Mouse (Mus musculus): ENCODE data around the gene Gmds.

The Gmds gene

DNA sequence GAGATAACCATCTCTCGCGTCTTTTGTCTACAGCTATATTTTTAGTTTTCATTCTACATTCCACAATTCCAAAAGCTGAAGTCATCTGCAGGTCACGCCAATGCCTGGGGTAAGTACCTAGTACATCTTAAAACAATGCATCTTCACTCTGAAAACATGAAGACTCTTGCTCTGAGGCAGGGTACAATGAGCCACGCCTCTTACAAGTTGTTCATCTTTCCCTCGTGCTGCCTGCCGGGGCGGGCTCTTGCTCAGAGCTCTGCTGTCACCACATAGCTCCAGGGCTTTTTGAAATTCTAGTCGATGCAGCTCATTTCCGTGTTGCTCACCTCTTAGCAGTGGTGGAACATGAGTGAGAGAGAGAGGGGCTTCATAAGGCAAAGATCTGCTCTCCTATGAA lies 475.1 kb downstream of the Gmds start:
- no peak for DNase-seq

DNA sequence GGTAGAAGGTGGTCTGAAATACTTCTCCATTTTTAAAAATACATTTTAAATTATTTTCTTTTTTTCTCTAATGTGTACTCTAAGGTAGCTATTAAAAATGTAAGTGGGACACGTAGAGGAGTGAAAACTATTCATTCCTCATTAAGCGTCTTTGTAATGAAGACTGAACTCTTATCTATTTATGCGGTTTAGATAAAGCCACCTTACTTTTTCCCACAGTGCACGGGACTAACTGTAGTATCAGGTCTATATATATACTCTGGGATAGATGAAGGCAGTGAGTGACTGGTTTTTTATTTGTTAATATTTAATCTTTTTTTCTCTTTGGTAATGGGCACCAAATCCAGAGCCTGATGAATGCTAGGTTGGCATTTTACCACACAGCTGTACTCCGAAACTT lies 478.3 kb downstream of the Gmds start:
- DNase-seq, result no peak

- no peak for DNase-seq
Observed at GRCm38 (mm10) chr13:31854000-31854399, 484.5 kb downstream of the Gmds start.

DNA sequence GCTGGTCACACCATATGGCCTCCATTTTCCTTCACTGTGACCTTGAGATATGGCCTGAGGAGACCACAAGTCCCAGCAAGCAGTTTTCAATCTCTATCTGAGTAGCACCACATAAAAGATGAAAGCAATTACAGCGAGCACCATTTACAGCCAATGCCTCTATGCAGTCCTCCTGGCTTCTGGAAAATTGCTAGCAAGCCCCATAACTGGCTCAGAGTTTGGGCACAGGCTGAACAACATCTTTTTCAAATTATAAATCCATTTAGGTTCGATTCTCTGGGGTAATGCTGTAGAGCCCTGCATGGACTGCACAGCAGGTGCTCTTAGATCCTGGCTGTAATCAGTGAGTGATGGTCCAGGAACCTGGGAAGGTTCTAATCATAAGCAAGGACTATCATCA lies 485.0 kb downstream of the Gmds start:
- DNase-seq, result no peak

GRCm38 (mm10) chr13:31849258-31849971 lies 489.1 kb downstream of the Gmds start:
- DNase-seq, result no peak

- DNase-seq, result no peak
Observed at GRCm38 (mm10) chr13:31835802-31836201, 502.7 kb downstream of the Gmds start.

DNA sequence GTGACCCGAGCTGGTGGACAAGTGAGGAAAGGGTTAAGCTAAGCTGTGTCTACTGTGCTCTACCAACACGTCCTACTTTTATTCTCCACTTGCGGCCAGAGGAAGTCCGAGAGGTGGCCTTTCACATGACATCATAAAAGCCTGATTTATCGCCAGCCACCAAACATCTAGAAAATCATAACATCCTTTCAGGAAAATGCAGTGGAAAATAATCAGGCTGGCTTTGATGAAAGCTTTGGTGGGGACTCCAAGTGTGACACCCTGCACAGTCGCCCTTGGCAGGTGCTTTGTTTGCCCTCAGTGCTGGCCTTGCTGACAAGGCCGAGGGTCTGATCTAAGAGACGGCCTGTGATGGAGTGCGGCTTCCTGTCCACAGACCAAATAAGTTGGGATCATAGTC lies 508.2 kb downstream of the Gmds start:
- DNase-seq, result no peak

DNA sequence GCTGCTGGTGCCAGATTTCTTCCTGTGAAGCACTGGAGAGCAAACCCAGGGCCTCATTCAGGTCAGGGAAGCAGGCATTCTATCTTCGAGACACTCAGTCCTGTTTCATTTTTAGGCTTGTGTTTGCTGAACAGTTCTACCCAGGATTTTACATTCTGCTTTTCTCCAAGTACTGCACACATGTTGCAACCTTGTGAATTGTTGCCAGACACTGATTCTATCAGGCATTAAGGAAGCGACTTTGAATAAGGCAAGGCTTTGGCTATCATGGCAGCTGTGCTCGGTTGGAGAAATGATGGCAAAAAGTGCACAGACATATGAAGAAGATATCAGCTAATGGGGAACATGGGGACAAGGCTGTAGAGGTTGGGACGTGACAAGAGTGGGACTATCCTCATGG lies 510.1 kb downstream of the Gmds start:
- no peak for DNase-seq

DNA sequence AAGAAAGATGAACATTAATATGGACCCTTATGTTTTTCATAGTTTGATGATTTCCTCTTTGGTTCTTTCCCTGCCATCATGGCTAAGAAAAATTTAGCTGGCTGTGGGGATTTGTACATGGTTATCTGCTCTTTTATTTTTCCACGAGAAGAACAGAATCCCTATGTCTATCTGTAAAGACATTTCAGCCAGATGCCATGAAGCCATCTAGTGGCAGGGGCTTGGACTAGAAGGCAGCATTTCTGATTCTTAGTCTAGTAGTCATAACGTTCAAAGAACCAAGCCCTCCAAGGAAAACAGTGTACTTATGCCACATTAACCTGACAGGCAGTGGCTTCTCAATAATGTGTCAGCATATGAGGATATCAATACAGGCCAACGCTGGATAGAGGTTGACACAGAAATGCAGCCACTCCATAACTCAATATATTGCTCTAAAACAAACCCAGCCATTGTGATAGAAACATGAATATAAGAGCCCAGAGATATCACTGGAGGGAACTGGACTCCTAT lies 510.7 kb downstream of the Gmds start:
- no peak for DNase-seq

DNA sequence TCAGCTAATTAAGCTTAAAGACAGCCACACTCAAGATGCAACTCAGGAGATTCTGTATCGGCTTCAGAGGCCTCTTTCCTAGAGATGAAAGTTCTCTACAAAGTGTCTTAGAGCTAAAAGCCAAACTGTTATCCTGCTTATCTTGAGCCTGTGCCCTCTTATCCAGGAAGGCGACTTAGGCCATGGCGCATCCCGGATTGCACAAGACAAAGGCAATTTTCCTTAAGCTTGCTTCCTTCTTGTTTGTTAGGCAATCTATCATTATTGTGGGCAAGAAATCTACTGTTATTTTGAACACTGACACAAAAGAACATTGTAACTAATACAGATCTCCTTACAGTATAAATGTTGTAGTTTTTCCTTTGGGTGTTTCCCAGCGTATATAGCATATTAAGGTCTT lies 511.4 kb downstream of the Gmds start:
- DNase-seq, result no peak

DNA sequence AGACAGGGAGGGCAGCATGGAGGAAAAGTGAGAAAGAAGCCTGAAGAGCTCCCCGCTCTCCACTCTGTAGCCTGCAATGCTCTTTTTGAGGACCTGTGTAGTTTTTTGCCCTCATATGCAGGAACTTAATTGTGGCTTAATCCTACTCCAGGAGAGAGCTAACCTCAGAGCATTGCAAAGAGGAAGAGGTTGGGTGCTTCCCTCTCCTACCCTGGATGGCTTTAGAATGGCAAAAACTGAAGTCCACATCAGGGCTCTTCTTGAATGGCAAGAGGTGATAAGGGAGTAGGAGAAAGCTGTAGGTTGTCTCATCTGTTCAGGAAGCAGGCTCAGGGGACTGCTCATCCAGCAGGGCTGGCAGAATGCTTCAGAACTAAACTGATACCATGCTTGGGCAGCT lies 513.4 kb downstream of the Gmds start:
- DNase-seq, result no peak

- DNase-seq, result no peak
Observed at GRCm38 (mm10) chr13:31823316-31823715, 515.2 kb downstream of the Gmds start.

DNA sequence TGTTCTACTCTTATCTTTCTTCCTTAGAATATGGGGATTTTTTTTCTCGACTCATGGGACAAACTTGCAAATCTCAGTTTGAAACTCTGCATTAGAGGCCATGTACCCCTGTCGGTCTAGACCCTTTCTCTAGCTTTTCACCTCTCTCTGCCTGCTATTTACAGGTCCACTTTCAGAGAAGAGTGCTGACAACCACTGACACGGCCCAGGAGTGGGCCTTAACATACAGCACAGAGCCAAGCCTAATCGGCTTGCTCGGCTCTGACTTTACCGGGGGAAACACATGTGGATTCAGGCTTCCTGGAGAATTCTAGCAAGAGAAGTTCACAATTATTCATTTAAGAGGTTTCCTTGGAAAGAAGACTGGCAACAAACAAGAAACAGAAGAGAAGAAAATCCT lies 517.5 kb downstream of the Gmds start:
- no peak for DNase-seq

DNA sequence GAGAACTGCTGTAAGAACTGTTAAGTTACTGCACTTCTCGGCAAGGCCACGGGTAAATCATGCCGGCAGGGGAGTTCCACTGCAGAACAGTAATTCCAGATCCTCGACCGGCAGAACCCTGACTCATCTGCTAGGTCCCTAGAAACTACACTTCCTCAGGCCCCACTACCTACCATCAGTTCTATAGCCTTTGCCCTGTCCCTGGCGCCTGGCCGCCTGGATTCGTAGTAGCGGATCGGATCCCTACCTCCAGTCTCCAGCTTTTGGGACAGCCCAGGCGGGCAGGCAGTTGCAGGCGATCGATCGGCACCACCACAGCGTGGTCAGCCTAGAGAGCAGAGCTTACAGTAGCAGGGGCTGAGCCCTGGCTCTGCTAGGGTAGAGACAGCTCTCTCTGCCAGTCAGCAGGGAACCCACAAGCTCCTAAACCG lies 517.9 kb downstream of the Gmds start:
- DNase-seq, result no peak

- no peak for DNase-seq
Observed at GRCm38 (mm10) chr13:31819664-31820405, 518.7 kb downstream of the Gmds start.

DNA sequence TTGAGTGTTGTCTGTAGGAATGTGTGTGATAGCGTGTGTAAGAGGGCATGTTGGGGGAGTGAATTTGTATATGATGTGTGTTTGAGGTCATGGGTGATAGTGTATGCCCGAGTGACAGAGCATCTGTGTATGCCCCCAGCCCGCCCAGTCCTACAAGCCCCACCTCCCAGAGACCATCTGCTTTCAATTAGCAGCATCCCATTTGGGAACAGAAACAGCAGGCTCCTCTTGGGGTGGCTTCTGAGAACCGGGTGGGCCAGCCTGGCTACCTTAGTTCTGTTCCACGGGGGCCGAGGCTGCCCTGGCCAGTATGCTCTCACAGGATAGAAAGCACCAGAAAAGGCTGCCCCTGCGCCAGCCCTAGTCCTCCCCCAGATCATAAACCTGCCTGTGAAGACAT lies 520.2 kb downstream of the Gmds start:
- DNase-seq, result no peak

GRCm38 (mm10) chr13:31815383-31816003 lies 523.0 kb downstream of the Gmds start:
- DNase-seq, result no peak

GRCm38 (mm10) chr13:31812701-31813100 lies 525.8 kb downstream of the Gmds start:
- no peak for DNase-seq

- DNase-seq, result no peak
Observed at GRCm38 (mm10) chr13:31811542-31812021, 527.0 kb downstream of the Gmds start.

DNA sequence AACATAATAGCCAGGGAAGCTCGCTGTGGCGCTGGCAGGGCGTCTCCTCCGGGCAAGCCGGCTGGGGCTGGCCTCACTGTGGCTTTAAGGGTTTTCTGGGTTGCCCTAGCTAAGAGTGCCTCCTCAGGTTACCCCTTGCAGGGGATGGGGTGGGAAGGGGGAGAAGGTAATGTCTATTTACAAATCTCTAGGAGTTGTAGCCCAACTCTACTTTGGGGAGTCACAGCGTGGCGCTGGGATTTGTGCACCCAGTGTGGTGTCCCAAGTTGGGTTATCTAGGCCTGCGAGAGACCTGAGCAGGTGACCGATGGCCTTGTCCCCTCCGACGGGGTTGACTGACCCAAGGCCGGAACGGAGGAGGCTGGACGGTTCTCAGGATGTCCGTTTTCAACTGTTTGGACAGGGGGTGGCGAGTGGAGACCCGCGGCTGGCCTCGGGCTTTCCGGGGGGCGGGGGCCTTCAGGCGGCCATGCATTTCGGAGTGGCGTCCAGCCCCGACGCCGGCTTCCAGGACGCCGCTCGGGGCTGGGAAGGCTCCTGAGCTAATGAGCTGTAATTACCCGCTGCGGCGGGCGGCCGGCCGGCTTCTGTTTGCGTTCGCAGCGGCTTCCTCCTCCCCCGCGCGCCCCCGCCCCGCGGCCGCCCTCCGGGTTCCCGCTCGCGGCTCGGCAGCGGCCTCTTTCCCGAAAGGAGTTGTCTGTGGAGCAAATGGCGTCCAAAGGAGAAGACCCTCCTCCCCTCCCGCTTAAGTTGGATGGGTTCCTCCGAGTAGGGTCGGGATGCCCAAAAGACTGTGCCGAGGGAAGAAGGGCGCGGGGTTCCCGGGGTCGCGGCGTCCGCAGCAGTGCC lies 527.6 kb downstream of the Gmds start:
- no peak for DNase-seq

GRCm38 (mm10) chr13:31810375-31810692 lies 528.2 kb downstream of the Gmds start:
- DNase-seq, result no peak

- no peak for DNase-seq
Observed at GRCm38 (mm10) chr13:31809701-31810100, 528.8 kb downstream of the Gmds start.

Measured in spleen, adult 18-20 months (tissue).